Mouse (Mus musculus) adrenal gland, postnatal 4 days (tissue): ENCODE results near the gene Ccdc39. TPM values are rescaled to one million over a fixed set of nuclear protein-coding genes. Genes with fewer than 3 reads are reported as not detected.

Experiments
- DNase-seq, 2 experiments: peaks; one replicate each; pipeline ENCODE4 v3.0.0; 2021 to 2022; ENCODE audit warnings: low spot score in 2 of 2, mixed read lengths in 2 of 2
- long read RNA-seq, 2 experiments: library from polyadenylated mRNA; stranded (forward); transcript quantifications; one replicate each; pipeline ENCODE4 v2.0.0; 2021
- total RNA-seq, 2 experiments: library from RNA; stranded (reverse); gene quantifications; 2 replicates each; pipeline ENCODE4 v1.2.3; 2021

Gene Ccdc39
- 1 to 10 TPM; 3.0 to 3.4 TPM for total RNA-seq
- long read RNA-seq, experiment 1, partial matches to known transcripts = 0 of 1 reads
- long read RNA-seq, experiment 1, other reads (novel, unspliced or antisense) = 0 of 1 reads
- long read RNA-seq, experiment 2, partial matches to known transcripts = 1 of 4 reads
- long read RNA-seq, experiment 2, other reads (novel, unspliced or antisense) = 3 of 4 reads

DNA sequence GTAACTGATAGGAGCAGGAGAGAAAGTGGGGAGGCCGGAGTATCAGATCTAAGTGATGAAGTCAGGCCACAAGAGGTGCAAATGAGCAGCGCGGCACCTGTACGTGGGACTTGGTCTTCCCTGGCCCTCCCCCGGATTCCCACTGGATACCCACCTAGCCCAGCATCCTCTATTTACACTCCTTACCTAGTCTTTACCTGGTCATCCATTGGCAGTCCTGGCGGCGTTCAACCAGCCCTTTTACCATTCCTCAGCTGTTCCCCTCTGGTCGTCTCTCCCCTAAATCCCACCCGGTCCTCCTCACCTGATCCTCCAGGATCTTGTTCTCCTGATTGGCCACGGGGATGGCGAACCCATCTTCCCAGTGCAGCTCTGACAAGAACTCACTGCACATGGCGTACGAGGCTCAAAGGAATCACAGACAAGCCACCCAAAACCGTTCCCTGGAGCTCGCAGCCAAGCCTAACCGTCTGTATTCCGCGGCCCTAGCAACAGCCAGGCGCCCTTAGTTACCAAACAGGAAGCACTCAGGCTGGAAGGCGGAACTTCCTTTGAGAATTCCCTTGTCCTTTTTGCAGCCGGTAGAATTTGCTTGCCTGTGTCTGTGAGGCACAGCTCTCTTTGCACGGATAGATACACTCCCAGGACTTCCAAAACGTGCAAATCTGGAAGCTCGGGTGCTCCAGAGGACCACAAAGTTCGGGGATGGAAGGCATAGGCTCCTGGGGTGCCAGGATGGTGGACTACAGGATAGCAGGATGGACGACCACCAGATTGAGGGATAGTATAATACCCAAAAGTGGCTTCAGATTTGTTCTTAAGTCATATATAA is at the start of gene Ccdc39:
Ccdc39 (minus strand) TSS at position 510 of the 832 bp plus-strand sequence.
- peak; percentile 15 to 43 for DNase-seq

DNA sequence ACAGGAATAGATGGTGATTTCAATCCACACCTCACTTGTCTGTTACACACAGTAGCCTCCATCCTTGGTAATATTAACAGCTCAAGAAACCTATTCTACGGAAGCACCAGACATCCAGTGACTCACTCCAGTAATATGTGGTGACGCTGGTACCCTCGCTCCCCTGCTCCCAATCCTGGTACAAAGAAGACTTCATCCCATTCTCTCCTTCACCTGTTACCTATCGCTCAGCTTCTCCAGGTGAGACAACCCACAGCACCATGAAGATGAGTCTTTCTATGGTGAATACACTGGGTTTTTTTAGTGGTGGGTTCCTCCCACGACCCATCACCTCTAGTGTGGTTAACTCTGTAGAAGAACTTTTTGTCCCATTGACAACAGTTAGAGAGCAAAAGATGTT is 49.3 kb upstream of the Ccdc39 start:
- no peak for DNase-seq

DNA sequence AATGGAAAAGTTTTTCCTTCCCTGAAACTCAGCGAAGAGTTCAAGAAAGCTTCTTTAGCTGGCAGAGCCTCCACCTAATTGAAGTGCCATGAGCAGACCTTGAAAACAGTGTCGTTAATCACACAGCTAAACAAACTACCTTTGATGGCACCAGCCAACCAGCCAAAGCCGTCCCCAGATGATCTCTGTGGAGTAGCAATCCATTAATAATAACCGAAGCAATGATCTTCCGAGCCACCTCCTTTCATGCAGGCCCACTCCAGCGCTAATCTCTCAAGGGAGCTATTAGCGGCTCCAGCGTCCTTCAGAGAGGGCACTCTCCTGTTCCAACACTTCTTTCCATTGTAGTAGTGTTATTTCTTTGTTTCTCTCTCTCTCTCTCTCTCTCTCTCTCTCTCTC is 43.3 kb upstream of the Ccdc39 start:
- no peak for DNase-seq

DNA sequence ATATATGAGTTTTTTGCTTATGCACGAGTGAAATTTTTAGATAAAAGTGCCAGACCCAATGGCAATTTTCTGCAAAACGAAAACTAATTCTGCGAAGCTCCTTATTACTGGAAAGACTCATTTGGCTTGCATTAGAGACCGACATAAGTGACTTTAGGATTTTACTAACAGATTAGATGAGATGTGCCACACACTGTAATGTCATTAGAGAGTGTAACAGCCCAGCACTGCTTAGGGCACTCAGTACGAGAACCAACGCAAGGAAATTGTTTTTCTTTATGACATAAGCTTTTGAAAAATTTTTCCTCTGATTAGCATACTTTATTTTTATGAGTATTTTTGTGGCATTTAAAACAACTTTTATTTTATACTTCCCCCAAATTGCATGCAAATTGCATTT is 39.0 kb upstream of the Ccdc39 start:
- DNase-seq = no peak

DNA sequence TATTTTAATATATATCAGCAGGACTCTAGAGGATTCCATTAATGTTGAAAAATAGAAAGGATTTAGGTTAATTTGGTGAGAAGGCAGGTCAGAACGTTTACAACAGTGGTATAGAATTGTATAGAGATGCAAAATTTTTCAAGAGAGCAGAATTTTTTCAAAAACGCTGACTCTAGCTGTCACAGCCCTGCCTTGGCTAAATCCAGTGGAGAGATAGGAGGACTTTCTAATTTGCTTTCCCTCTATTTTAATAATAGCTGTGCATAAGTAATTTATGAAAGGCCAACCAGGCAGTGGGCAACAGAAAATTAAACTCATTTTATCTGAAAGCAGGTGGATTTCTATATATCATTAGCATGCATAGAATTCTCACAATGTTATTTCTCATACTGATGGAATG is 38.6 kb upstream of the Ccdc39 start:
- no peak for DNase-seq

DNA sequence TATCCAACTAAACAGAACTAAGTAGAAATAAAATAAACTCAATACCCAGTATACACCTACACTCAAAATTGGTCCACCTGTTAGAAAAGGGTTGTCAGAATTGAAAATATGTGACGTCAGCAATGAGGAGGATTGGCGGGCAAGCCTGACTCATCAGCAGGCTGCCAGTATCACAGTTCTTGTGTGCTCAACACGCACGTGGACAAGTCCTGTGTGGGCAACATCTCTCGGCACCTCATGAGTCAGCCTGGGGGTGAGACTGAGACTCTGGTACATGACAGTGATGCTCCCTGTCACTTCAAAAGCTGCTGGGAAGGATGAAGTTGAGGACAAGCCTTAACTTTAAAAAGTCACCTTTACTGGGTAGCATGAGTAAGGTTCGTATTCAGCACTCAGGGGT is 34.6 kb upstream of the Ccdc39 start:
- DNase-seq = no peak

DNA sequence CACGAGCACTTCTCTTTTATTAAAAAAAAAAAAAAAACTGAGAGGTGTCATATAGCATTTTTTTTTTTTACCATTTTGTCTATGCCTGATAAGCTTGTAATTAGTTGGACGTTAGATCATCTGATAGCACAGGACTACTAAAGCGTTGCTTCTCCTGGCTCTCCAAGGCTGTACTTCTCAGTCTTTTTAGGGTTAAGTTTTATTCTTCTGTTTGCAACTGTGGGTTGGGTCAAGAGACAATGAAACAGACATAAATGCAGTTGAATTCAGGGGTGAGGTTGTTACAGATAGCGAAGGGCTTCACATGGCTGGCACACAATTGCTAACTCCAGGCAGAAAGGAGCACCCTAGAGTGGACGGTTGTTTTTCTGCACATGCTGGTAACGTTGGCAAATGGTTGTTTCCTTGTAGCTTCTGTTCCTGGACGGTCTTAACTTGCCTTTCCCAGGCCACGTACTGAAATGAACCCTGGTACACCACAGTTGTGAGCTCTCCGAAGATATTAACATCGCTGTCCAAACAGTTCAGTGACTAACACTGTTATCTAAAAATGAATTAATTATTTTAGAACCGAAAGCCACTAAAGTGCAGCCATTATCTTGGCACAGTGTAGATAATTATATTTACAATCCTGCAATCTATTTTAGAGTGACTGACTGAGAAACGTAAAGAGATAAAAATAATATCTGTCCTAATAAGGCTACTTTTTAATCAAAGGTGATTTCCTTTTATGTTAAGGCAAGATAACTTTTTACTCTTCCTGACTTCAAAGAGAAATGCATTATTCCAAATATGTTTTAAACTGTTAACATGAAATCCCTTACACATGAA is 30.6 kb upstream of the Ccdc39 start:
- no peak for DNase-seq

DNA sequence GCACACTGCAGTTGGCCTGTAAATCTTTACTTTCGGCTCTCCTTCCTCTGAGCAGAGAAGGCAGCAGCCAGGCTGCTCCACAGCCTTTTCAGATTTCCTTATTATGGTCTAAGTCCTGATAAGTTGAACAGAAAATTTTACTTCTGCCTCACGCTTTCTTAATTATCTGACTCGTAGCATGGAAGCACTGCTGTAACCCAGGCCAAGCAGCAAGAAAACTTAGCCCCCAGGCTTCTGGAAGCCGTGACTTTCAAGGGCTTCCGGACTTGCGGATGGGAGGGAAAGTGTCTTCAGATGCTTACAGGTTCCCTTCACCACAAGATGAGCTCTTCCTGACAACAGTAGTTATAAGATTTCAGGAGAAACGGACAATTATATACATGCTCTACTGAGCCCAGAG is 29.7 kb upstream of the Ccdc39 start:
- DNase-seq = no peak

DNA sequence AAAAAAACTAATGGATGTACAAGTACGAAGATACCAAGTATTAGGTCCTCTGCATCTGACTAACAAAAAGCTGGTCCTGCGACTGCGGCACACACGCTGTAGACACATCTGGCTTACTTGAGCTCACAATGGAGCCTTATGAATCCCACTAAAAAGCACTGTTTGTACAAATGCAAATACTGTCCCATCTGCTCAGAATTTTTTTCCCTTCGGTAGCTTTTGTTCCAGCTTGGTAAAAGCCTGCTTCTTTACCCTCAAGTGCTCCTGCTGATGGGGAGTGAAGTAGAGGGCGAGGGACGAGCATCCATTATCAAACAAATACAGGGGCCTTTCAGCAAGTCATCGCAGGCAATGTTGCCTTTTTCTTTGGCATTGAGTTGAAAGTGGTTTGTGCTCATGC is 29.3 kb upstream of the Ccdc39 start:
- no peak for DNase-seq

DNA sequence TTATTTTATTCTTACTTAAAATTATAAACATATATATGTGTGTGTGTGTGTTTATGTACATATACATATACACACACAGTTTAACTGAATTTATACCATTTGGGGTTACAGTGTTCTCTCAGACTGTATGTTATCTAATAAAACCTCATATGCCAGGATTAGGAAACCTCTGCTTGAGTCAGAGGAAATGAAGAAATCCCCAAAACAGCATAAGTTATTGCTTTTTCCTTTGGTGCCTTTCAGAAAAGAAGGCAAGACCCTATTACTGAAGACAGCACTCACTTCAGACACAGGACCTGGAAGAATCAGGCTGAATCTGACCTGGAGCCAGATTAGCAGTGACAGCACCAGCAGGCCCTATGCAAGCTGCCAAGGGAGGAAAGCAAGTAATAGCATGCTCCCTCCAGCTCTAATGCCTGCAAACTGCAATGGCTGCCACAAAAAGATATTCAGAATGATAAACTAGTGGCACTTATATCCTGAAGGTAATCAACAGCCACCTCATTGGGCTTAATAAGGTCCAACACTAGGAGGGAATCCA is 20.0 kb upstream of the Ccdc39 start:
- DNase-seq = no peak

DNA sequence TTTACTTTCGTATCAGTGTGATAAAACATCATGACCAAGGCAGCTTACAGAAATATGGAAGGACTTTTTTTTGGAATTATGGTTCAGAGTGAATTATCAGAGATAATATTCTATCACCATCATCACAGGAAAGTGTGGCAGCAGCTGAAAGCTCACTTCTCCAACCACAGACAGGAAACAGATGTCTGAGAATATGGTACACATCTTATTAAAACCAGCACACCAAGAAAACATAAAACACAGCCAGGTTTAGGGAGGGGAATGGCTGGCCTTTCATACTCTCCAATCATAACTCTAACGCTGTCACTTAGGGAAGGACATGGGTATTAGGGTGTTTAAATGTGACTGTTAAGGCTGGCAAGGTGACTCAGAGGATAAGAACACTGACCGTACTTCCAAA is 14.8 kb upstream of the Ccdc39 start:
- no peak for DNase-seq

DNA sequence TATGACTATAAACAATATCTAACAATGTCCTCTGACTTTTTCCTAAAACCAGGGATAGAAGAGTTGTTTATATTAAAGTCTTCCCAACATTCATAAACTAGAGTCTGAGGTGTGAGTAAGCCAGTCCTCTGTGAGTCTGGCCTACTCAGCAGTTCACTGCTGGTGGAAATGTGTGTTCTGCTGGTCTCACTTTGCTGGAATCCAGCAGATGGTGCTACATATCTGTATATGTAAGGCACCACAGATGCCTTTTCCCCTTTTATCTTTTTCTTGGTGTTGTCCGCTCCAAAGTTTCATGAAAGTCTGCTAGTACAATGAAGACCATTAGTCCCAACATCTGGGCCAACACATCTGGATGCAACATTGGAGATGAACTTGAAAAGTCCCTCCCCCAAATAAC is 9.0 kb upstream of the Ccdc39 start:
- no peak for DNase-seq

DNA sequence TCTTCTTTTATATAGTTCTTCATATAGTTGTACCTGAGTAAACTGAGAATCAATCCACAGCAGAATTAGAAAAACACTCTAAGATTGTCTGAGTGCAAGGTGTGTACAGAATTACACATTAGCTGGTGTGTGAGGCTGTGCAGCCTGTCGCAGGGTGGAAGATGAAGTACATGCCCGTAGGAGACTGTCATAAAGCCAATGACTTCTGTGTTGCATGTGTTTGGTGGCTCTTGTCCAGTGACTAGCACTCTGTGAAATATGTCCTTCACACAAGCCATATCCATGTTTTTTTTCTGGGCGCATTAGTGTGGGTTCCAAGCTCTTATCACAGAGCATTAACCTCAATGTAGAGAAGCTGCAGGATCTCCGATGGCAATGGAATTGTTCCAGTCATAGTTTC is 6.7 kb upstream of the Ccdc39 start:
- DNase-seq = no peak

DNA sequence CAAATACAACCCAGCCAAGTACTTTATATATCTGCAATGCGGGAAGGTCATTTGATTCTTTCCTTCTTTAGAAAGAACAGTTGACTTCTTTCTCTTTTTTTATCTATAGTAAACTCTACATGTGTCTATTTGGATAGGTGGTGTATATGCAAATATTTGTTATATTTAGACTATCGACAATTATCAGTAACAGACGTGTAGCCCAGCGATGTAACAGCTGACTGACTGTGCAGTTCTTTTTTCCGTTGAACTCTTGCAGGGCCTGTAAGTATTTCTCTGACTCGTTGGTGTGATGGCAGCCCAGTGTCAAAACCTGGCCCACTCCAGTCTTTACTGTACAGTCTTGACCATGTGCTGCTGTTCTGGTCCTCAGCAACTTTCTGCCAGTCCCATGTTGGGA is 2.5 kb upstream of the Ccdc39 start:
- no peak for DNase-seq

DNA sequence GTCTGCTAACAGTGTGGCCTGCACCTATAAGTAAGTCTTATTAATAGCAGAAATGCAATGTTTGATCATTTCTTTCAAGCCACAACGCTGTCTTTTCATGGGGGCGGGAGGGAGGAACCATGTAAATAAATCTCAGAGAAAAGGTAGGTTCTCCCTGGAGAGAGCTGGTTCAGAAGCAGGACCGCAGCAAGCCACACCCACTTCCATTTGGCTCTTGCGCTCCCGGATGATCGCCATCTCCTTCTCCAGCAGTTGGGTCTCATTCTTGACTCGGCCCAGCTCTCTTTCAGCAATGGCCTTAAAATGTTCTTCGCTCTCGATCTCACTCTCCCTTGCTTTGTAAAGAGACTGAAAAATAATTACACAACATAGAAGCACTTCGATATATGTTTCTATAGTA is 5.2 kb downstream of the Ccdc39 start:
- DNase-seq = no peak

DNA sequence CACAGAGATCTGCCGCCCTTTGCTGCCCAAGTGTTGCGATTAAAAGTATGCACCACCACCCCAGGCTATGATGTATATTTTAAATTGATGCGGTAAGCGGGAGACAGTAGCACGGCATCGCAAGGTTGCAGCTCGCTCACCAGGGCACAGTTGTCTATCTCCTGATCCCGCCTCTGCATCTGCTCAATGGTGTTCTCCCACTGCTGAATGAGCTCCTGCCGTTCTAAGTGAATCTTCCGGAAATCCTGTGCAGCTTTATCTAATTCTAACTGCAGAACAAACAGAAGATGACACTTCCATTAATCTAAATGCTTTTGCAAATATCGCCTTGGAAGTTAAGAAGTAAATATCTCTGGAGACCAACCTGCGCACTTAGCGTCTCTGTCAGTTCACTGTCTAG is 7.5 kb downstream of the Ccdc39 start:
- DNase-seq = no peak

DNA sequence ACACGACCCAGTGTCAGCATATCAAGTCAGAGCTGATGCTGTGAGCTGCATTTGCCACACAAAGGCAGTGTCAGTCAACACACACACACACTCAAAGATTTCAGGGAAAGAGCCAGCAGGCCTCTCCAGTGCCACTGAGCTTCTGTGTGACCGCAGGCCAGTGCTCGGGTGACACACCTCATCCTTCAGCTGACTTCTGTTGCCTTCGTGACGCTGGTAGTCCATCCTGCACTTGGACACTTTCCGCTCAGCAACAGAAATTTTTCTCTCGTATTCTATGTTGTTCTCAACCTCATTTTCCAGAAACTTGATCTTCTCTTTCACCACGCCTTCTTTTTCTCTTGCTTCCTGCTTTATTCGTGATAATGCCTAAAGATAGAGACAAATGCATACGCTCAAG is 11.8 kb downstream of the Ccdc39 start:
- DNase-seq = no peak

DNA sequence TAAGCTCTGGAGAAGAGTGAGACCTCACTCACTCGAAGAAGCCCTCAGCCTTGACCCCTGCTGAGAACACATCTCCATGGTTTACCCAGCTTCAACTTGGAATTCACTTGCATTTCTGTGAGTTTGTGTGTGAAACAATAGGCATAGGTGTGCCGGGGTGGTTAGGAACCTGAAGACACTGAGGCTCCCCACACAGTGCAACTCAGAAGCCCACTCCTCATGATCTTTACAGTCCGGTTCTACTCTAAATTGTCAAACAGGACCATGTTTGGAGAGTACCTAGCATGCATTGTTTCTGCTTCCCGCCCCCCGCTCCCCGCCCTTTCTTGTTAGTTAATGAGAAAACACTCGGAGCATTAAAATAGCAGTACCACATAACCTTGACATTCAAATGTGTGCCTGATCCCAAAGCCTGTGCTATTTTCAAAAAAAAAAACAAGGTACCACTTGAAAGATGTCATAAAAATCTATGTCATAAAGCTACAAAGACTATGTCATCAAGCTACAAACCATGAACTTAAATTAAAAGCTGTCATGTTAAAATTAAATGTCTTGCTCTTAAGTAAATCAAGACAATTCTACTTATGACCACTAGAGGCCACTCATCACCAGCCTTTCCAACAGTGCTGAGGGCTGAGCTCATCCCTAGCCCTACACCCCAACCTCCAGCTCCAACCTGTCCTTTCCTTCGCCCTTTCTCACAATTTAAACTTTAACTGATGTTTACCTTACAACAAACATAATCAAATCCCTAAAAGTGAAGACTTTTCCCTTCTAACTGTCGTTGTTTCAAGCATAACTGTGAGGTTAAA is 19.8 kb downstream of the Ccdc39 start:
- no peak for DNase-seq

DNA sequence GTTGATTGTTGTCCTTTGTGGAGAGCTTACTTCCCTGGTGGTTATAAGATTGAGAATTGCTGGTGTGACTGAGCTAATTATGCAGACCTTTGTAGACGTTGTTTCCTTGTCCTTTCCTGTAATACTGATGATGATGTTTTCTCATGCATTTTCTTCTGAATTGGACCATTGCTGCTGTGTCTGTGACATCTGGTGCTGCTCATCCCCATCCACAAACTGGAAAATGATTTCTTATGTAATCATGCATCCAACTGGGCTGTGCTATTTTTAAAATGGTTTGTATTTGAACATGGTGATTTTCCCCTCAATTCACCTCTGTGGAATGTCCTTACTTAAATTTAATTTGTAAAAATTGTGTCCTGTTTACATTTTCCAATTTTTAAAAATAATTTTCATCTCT is 37.0 kb downstream of the Ccdc39 start:
- DNase-seq = no peak

DNA sequence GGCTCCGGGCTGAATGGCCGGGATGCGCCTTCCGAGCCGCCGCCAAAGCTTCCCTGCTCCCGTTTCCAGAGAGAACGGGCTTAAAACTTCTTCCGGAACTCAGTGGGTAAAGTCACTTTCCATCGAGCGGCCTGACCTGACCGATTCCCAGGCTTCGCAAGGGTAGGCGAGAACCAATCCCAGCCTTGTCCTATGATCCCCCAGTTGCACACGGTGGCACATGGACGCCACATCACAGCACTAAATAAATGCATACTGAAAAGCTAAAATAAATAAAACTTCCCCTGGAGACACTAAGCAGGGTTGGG is 43.6 kb downstream of the Ccdc39 start:
- no peak for DNase-seq
